Mouse (Mus musculus) bone marrow, adult 2 months (tissue): ENCODE data around the gene Dlgap1.

Experiments
- CTCF ChIP-seq: fragments of 200-500 bp; IDR thresholded peaks from 2 replicates; pipeline ENCODE4 v1.5.1; 2011; ENCODE audit warnings: low read length, control low read depth; ENCODE audit not compliant: control insufficient read depth, insufficient read depth
- POLR2A ChIP-seq: fragments of 200-500 bp; IDR thresholded peaks from 2 replicates; pipeline ENCODE4 v1.6.1; 2011; ENCODE audit warnings: low read depth, mild to moderate bottlenecking, control low read depth, low read length, borderline replicate concordance; ENCODE audit not compliant: control insufficient read depth

DNA sequence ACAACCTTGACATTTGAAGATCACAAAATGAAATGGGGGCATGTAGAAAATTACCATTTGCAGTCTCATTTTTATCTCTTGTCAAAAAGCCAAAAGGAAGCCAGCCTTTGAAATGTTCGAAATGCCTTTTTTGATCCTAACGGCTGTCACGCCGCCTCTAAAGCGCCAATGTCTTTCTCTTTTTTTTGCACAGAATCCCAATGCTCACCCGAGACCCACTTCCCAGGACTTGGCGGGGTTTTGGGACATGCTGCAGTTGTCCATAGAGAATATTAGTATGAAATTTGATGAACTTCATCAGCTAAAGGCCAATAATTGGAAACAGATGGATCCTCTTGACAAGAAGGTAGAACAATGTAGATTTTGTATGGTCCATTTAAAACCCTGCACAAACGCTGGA lies 846.1 kb downstream of the Dlgap1 start:
- no peak for TF ChIP-seq POLR2A
- TF ChIP-seq CTCF = no peak
